Mouse (Mus musculus) urinary bladder, postnatal 4 days (tissue): ENCODE measurements around the gene Rragd.

Source experiments
- DNase-seq, 2 experiments: peaks; one replicate each; pipeline ENCODE4 v3.0.0; 2021 to 2022; ENCODE audit warnings: low spot score in 2 of 2

The Rragd gene

DNA sequence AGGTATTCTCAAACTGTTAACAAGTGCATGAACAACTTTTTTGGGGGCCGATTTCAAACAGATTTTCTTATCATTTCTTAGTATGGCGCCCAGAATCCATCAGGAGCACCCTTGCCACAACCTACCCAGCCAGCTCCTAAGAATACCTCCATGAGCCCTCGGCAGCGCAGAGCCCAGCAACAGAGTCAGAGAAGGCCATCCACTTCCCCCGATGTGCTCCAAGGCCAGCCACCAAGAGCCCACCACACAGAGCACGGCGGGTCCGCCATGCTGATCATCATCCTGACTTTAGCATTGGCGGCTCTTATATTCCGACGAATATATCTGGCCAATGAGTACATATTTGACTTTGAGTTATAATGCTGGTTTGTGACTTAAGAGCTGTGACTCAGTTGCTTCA, 66.8 kb downstream of the Rragd start:
- DNase-seq, result no peak

DNA sequence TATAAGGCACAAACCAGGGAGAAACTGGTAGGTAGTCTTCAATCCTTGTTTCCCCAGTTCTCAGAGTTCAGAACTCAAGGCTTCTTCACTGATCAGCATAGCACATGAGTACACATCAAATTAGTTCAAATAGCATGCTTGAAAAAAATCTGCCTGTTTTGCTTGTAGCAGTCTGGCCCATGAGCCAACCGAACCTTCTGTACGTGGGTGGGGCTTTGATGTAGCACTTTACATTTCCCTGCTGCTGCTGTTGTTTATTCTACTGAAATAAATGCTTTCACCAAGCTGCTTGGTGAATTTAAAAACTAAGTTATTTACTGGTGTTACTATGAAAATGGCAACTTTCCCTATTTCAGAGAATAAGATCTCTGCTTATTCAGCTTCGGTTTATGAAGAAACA, 69.2 kb downstream of the Rragd start:
- no peak for DNase-seq

DNA sequence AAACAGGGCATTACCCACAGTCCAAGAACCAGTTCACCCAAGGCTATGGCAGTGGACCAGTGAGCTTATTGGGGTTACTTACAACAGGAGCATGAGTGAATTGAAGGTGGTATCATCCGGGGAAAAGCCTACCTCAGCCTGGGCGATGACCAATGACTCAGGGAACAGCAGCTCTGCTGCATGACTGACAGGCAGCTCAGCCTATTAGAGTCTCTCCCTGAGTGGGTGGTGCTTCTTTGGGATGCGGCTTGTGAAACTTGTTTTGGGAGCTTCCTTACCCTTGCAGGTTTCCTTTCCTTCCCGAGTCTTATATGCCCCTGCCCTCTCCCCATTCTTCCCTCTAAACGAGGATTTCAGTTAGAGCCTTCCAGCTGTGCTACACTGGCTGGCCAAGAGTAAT, 69.8 kb downstream of the Rragd start:
- no peak for DNase-seq

DNA sequence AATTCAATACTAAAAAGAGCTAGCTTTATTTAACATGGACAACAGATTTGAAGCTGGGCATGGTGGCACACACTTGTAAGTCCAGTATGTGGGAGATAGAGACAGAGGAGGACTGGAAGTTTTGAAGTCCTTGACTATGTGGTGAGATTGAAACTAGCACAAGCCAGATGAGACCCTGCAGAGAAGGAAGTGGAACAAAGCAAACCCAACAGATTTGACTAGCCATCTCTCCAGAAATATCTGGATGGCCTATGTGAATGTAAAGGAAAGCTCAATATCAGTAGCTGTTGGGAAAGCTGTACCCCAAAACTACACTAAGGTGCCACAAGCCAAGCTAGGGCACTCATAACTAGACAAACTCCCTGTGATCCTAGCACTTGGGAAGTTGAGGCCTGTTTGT, 71.6 kb downstream of the Rragd start:
- DNase-seq, result no peak

- no peak for DNase-seq
Observed at GRCm38 (mm10) chr4:33056317-33056716, 73.5 kb downstream of the Rragd start.

- peak in 1 of 2 experiments; percentile 55 for DNase-seq
Observed at GRCm38 (mm10) chr4:33057890-33058687, 75.3 kb downstream of the Rragd start.

DNA sequence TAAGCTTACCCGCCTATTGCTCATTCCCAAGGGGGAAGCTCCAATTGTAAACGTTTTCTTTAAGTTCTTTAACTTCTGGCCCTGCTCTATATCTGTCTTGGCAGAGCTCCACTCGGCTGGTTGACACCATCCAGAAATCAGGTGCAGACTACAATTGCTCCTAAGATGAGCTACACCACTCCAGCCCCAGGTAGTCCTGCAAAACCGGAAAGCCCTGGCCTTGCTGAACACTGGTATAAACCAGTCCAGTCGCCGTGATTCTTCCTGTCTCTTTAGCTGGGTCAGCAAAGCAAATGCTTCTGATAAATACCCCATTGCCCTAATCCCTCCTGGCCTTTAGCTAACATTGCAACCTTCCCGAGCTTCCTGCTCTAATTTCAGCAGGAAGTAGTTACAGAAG, 78.3 kb downstream of the Rragd start:
- DNase-seq, result no peak

DNA sequence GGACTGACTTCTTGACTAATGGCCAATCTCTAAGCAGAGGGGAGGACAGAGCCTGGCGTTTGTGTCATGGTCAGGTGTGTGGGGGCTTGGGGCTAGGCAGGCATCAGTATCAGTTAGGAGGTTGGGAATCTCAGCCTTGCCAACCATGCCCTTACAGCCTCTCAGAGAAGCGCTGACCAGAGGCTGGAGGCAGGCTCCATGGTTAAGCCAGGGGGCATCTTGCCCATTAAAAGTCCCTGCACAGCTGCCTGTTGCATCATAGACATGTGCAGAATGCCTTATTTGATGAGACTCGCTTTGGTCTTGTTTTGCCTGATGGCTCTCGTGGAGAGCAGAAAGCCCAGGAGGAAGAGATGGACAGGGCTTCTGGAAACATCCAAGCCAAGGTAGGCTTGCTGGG, 80.1 kb downstream of the Rragd start, which contains the start of gene Gabrr2:
Gabrr2 (plus strand) TSS at position 19 of the 400 bp plus-strand sequence.
- no peak for DNase-seq

GRCm38 (mm10) chr4:33064986-33065385, 82.1 kb downstream of the Rragd start:
- DNase-seq, result no peak

GRCm38 (mm10) chr4:33066223-33066960, 83.6 kb downstream of the Rragd start:
- peak in 1 of 2 experiments; percentile 45 for DNase-seq

- DNase-seq, result peak in 1 of 2 experiments; percentile 26
Observed at GRCm38 (mm10) chr4:33067331-33067730, 84.5 kb downstream of the Rragd start.

- DNase-seq, result peak in 1 of 2 experiments; percentile 33
Observed at GRCm38 (mm10) chr4:33067826-33068225, 85.0 kb downstream of the Rragd start.

GRCm38 (mm10) chr4:33068894-33069293, 86.1 kb downstream of the Rragd start:
- DNase-seq, result no peak

GRCm38 (mm10) chr4:33070326-33070725, 87.5 kb downstream of the Rragd start:
- no peak for DNase-seq

- DNase-seq, result no peak
Observed at GRCm38 (mm10) chr4:33071337-33071736, 88.5 kb downstream of the Rragd start.
